Mouse (Mus musculus) T-helper 1 cell (primary cell): ENCODE measurements around the gene Agbl4.

Experiments
- in situ Hi-C: fragments of 300-600 bp; cut with MboI, MseI; formaldehyde crosslinking; loops from one replicate; pipeline ENCODE4 v1.15.1; 2025; ENCODE audit warnings: high pct_unique_total_duplicates

The Agbl4 gene

DNA sequence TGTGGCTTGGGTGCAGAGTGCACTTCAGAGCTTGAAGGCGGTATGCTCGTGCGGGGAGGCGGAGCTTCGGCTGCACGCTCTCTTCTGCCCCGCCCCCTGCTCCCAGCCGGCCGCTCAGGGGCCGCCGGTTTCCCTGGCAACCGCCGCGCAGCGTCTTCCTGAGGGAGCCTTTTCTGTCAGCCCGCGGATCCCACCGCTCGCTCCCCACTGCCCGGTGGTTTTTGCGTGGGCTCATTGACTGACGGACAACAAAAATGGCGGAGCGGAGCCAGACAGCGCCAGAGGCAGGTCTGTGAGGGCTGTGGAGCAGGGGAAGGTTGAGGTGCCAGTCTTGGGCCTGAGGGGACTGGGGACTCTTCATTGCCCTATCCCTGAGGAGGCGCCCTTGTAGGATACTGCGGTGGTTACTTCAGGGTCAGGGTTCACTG is at the start of gene Agbl4:
Gene Agbl4 (plus strand): TSS at position 44 of the 428 bp plus-strand sequence.
- in situ Hi-C loops = no loop called here

DNA sequence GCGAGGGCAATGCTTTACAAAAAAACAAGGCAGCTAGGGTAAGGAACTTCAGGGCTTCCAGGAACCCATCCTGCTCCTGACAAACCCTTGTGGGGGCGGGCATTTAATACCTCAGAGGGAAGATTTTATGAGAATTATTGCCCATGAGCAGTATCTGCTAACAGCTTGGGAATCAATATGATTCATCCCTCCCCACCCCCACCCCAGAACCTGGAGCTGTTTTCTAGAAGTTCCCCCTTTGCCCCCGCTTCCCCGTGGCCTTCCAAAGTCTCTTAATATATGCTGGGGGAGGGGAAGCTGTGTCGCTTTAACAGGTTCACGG is 46.6 kb upstream of the Agbl4 start:
- in situ Hi-C loops = no loop called here

DNA sequence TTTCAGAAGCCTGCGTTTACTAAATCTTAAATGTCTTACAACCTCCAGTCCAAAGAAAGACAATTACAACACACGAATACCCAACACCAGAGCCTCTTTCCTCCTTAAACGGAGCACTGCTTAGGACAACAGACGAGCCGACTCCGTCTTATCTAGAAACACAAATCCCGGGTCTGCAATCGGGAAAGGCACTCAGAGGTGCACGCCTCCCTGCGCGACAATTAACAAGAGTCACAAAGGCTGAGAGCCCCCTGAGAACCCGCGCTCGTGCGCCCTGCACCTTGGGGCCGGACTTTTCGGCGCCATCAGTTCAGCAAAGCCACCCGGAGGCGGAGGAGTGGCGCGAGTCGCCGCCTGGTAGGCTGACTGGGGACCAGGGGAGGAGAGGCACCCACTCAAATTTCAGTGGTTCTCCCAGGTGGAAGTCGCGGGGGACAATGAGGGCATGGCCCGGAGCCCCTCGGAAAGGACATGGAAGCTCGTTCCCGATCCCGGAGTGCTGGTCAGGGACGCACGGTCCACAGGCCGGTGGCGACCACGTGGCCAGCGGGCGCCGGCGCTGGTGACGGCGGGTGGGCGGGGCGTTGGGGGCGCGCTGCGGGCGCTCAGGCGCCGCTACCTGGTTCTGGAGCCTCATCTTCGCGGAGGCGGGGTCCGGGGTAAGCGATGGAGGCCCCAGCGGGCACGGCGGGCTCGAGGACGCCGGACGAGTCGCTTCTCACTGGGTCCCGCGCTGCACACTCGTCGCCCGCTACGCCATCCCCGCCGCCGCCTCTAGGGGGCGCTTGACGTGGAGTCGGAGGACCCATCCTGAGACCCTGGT is 46.1 kb upstream of the Agbl4 start, which contains the start of gene Elavl4:
Gene Elavl4 (minus strand): TSS at position 732 of the 823 bp plus-strand sequence.
- in situ Hi-C loops = no loop called here

DNA sequence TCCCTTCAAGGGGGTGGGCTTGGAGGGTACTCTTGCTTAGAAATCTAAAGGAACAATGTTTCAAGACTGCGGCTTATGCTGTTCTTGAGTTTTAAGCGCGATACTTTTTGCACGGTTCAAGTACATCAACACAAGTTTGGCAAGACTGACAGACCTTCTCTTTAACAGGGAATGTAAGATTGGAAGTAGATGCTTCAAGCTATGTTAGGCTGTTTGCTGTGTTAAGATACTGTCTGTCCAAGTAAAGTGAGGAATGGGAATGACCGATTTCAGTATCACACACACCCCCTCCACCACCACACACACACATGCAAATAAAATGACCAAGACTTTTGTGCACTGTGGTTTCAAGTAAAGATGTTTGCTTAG is 45.5 kb upstream of the Agbl4 start:
- in situ Hi-C loops = no loop called here

DNA sequence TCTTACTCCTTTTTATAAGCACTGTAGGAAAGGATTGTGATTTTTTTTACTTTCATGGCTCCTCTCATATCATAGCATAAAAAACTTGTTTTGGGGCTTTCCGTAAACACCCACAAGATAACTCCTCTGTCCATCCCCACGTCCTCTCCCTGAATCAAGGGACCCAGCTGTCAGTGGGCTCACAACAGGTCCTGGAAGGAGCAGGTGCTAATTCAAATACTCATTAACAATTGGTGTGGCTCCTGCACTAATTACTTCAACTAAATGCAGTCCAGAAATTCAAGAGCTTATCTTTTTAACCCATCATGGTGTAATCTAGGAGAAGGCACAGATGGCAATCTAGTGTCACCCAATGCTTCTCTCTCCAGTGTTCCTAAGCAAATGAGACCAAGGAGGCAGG is 36.9 kb upstream of the Agbl4 start:
- in situ Hi-C loops = no loop called here

DNA sequence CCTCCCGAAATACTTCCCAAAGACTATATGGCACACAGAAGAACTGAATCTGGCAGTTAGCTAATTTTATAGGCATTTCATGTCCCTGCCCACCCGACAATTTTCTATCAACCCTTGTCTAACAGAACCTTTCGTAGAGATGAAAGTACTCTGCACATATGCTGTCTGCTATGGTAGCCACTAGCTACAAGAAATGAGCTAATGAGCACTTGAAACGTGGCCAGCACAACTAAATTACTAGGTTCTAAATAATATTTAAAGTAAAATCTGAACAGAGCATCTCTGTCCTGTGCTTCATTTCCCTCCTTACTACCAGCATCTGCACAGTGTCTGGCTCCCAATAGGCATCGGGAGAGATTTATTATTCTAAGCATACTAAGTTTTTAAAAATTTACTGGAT is 1.2 kb upstream of the Agbl4 start:
- in situ Hi-C loops = no loop called here

DNA sequence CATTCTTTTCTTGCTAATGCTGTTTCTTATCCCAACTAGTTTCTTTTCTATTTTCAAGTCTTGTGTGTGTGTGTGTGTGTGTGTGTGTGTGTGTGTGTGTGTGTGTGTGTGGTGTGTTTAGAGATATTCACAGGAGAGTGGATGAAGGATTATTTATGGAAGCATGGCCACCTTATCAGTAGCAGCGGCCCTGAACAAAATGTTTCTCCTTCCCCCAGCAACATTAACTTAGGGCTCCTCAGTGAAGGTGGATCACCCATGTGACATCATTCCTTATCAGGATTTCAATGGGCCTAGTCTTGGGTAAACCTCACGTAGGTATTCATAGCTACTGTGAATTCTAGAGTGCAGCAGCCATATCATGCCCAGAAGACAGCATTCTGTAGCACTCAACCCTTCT is 22.8 kb downstream of the Agbl4 start:
- in situ Hi-C loops = no loop called here

DNA sequence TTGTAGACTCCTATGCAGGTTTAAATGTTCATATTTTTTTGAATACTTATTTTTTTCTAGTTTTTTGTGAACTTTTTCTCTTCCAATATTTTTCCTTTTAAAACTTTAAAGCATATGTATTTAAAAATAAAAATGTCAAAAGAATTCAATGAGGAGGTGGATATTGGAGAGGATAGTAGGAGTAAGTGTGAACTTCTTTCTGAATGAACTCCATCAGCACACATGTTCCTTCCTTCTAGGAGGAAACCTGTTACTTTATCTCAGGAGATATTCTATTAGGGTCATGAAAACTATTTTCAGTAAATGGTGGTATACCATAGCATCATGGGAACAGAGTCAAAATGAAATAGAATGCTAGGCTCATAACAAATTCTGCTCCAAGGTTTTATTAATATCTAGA is 30.2 kb downstream of the Agbl4 start:
- in situ Hi-C loops = no loop called here

DNA sequence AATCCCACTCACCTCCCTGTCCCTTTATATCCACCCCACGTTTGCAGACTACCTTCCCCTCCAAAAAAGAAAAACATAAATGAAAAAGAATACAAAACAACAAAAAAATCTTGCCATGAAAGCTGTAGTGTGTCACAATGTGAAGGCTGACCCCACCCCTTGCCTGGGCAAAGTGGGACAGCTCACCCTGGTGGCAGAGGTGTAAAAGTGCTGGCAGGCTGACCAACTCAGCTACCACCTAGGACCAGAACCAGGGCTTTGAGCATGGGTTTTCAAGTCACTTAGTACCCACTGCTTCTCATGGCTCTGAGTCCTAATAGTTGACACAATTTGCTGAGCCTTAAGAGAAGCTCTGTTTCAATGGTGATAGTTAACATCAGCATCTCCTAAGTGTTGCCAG is 96.9 kb downstream of the Agbl4 start:
- in situ Hi-C loops = no loop called here

DNA sequence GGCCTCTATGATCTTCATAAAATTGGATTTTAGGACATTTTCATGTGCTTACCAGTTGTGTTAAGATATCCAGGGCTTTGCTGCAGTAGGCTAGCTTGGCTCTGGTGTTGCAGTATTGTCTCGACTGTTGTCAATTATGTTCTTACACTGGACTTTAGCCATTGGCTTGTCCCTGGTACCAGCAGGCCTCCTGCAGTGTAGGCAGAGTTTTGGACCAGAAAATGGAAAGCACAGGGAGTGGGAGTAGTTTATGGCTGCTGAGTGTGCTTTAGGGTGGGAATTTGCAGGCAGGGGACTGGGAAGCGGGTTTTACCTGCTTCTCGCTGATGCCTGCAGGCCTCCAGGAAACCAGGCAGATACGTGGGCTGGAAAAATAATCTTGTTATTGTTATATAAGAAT is 132.3 kb downstream of the Agbl4 start:
- in situ Hi-C loops = no loop called here

DNA sequence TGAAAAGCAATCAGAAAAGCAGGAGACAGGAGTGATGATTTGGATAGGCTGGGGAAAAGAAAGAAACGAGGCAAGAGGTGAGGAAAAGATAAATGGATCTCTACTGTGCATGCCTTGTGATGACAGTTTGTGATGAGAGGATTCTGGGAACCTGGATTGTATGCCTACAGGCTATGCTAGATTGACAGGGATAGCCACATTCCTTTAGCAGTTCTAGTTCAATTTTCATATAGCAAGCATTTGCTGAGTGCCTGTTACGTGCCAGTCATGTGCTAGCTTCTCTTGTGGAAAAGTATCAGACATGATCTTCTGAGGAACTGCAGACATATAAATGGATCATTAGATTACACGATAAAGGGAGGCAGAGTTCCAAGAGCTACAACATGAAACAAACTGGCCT is 151.8 kb downstream of the Agbl4 start:
- in situ Hi-C loops = no loop called here

DNA sequence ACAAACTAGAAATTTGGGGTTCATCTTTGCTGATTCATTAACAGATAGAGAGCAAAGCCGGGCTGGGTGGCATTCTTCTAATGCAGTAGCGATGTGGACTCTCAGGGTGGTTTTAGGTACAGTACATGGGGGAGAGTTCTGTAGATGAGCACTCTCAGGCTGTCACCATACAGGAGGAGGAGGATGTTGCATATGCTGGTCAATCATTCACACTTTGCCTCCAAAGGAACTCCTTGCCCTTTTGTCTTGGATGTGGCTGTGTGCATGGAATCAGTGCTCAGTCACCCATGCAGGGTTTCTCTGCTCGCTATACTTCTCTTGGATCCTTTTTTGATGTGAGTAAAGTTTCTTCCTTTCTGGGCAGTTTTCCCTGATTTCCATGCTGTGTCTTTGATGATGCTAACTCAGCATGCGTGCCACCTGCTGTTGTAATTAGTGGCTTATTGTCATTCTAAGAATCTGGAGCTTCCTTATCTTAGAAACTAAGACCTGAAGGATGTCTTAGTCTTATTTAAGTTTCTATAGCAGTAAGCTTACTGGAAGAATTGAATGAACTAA is 200.3 kb downstream of the Agbl4 start:
- in situ Hi-C loops = no loop called here

DNA sequence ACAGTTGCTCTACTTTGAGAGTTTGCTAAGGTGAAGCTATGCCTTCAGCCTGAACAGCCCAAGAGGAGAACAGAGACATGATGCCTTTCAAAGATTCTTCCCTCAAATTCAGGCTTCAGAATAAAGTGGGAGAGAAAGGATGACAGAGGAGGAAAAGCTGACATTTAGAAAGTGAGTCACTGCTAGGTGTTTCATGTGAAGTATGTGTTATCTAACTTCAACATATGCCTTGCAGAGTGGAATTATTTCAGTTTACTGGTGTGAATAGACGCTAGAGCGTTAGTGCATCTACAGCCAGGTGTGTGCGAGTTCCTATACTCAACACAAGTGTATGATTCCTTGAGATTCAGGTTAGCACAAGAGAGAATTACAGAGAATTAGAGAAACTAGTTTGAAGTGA is 244.0 kb downstream of the Agbl4 start:
- in situ Hi-C loops = no loop called here

DNA sequence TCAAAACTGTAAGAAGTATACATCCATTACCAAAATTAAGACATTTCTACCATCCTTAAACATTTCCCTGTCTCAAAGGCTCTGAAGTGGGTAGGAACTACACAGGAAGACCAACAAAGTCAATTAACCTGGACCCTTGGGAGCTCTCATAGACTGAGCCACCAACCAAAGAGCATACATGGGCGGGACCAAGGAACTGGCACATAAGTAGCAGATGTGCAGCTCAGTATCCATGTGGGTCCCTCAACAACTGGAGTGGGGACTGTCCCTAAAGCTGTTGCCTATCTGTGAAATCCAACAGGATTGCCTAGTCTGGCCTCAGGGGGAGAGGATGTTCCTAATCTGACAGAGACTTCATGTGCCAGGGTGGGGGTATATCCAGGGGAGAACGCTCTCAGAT is 265.5 kb downstream of the Agbl4 start:
- in situ Hi-C loops = no loop called here

DNA sequence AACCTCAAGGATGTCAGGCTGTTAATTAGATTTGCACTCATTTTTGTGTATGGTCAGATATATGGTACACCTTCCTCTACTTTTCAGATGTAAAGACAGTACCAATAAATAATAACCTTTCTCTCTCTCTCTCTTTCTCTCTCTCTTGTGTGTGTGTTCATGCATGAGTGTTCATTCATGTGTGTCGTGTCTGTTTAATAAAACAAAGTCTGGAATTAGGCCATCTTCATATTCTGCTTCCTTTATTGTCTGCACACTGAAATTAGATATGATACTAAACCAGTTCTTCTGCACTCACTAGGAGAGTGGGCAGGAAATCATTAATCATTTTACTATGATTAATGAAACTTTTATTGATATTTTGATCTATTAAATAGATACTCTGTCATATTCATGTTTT is 276.7 kb downstream of the Agbl4 start:
- in situ Hi-C loops = no loop called here

DNA sequence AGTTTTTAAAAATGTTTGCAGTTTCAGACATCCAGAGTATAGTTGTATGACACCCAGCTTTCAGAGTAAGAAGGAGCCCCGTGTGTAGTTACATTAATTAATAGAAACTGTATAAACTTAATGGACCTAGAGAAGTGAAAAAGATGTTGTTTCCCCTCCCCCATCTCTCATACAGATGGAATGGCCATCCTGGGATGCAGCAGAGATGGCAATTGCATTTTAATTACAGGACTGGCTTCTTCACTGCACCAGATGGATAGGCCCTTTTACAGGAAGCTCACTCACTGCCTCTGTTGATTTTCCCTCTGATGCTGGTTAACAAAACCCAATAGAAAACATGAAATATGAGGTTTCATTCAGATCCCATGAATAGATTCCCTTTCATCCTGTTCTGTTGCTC is 337.7 kb downstream of the Agbl4 start:
- in situ Hi-C loops = no loop called here

DNA sequence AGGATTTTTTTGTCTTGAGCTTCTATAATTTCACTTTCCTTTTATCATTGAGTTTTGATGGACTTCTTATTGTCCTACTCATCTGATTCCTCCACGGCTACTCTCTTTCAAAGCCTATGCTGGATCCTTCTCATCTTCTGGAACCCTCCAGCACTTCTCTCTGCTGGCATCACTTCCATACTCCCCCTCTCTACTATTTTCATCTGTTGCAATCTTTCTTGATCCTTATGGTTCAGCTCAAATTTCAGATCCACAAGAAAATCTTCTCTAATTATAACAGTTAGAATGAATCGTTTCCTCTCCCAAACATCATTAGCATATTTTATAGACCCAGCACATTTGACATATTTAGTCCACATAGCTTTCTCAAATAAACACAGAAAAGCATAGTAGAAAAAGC is 360.5 kb downstream of the Agbl4 start:
- in situ Hi-C loops = no loop called here

DNA sequence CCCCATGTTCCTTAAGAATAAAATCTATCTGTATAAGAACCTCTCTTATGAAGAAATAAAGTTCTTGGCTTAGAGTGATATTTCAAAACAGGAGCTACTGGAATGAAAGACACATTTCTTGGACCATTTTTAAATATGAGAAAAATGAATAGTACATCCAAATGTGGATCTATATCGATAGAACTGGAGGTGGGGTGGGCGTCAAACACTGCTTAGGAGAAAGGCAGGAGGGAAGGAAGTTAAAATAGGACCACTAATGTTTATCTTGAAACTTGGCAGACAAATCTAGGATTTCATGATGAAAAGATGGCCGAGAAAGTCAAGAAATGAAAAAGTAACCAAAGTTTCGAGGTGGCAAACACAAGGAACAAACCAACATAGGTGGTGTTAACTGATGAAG is 391.1 kb downstream of the Agbl4 start:
- in situ Hi-C loops = no loop called here

DNA sequence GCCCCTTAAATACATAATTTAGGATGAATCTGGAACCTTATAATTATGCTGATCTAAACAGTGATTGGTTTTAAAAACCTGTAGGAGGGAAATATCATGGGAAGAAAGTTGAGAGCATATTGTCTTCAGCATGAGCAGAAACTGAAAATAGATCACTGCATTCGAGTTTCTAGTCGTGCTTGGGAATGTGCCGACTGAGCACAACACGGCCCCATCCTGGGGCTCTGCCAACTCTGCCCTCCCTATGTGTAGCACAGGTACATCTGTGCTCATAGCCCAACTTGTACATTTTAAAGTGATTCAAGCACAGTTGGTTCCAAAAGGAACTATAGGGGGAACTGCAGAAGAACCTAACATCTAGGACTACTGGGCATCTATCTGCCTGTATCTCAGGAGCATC is 402.4 kb downstream of the Agbl4 start:
- in situ Hi-C loops = no loop called here

DNA sequence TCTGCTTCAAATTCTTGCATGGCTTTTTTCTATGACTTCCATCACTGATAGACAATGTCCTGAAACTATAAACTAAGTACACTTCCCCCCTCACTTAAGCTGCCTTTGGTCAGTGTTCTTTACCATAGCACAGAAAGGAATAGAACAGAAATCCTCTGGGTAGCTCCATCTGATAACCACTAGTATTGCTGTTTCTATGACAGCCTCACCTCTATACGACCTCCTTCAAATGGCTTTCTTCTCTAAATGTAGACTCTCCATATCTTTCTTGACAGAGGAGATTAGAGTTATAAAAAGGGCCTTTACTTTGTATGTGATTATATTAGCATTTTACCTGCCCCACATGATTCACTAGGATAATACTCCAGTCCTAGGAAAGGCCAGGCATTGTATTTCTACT is 413.5 kb downstream of the Agbl4 start:
- in situ Hi-C loops = no loop called here

DNA sequence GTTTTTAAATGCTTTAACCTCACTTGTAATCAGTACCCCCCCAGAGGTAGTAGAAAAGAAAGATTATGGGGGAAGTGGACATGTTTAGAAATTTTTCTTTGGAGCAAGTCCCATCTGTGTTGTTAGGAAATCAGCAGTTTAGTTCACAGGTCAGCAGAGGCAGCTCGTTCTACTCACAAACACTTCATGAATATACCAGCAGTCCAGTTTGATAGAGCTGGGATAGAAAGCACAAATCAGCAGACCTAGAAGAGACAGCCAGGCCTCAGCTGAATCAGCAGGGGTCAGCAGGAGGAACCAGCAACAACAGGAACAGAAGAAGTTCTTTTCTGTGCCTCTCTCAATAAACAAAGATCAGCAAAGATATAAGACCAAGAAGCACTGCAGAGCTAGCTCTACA is 435.3 kb downstream of the Agbl4 start:
- in situ Hi-C loops = no loop called here

DNA sequence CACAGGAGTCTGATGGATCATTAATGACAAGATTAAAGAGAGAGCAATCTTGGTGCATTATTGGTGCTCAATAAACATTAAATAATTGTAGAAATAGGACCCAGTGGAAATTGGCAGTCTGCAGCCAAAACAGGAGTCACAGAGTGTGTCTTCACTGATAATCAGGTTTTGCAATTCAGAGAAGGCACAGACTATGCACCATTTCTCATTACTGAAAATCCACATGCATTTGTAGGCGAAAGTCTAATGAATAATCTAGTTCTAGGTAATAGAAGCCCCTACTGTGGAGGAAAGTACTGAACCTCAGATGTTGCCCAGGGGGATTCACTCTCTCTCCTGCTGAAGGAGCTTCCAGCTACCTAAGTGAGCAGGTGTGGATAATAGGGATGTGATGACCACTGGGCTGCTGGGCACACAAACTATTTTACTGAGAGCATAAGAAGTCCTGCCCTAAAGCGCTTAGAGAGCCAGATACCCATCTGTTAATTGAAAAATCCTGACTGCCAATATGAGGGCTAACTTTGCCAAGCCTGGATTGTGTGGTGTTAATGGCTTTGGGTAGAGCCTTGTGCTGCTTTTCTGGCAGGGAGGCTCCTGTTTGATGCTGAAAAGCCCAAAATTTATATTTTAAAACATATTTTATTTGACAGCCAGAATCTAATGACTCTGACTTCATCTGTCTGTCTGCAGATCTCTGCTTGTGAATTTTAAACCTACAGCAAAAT is 482.4 kb downstream of the Agbl4 start:
- in situ Hi-C loops = no loop called here

DNA sequence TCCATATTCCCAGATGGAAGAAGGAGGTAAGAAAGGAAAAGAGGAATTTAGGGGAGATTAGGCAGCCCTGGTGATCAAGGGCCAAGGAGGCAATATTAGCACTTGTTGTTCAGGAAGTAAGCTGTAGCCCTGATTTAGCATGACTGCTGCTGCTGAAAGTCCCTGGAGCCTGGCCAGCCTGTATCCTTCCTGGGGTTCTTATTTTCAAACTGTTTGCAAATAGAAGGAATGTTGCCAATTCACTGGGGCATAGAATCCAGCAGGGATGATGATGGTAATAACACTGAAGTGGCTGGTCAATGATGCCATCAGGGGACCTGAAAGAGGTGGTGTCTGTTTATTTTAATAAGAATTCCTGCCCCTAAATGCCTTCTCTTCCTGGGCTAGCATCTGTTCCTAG is 518.6 kb downstream of the Agbl4 start:
- in situ Hi-C loops = no loop called here
